Mouse (Mus musculus): Measurements from ENCODE around the gene Rbm10.
A peak's percentile ranks its signal among the peaks of the same experiment; 100 is the strongest.

Gene Rbm10

DNA sequence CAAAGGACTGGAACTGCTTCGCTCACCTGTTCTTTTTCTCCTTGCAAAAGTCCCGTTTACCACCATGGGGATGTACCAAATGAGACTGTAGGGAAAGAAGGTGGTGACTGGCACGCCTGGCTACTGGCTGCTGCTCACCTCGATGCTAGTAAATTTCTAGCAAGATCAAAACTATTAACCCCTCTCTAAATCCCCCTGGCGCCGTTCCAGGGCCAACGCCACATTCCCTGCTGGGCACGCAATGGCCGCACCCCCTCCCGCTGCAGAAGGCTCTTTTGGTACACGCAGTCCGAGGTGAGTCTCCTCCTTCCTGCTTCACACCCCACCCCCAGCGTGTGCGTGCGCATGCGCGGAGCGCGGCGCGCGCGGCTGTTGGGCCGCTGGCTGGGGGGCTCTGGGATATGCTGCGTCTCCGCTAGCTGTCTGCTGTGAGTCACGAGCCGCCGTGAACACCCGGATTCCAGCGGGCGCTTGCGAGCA lies 70.8 kb downstream of the Rbm10 start:
- H3K36me3 ChIP-seq (ENCODE audit: insufficient read depth, low read length), result peaks cover 40% of the 10 kb centered on the region
- no peaks in the 10 kb centered on the region for H3K9me3 ChIP-seq (ENCODE audit: low read length)
- TF ChIP-seq NANOG (IDR thresholded peaks at IDR 0.05; ENCODE audit: borderline replicate concordance, low read length) (no peak), POU5F1 (IDR thresholded peaks at IDR 0.05; ENCODE audit: borderline replicate concordance, low read length) (no peak), CTCF (conservative IDR thresholded peaks at IDR 0.05; ENCODE audit: low read length) (no peak)
- H3K4me1 ChIP-seq (replicated peaks; ENCODE audit: low read depth, low read length), result peaks cover 35% of the 10 kb centered on the region
- peak overlapping the region; percentile 85 for H3K4me3 ChIP-seq (replicated peaks; ENCODE audit: low read length)
- H3K27me3 ChIP-seq (ENCODE audit: insufficient read depth, low read length), result no peaks in the 10 kb centered on the region

DNA sequence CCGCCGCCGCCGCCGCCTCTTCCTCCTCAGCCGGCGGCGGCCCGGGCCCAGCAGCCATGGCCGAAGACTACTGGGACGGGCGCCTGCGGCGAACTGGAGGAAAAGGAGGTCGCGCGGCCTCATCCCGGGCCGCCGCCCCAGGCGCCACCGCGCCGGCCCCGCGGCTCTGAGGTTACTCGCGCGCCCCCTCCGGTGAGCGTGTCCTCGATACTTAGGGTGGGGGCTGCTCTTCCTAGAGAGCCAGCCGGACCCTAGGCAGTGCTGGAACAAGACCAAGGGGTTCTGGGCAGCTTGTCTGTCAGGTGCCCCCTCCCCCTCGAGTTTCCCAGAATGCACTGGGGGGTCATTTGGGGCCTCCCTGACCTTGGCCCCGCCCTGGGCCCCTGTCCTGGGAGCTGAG lies 71.3 kb downstream of the Rbm10 start:
- TF ChIP-seq POU5F1 (IDR thresholded peaks at IDR 0.05; ENCODE audit: borderline replicate concordance, low read length), result no peak
- TF ChIP-seq NANOG (IDR thresholded peaks at IDR 0.05; ENCODE audit: borderline replicate concordance, low read length), result no peak
- TF ChIP-seq CTCF (conservative IDR thresholded peaks at IDR 0.05; ENCODE audit: low read length), result no peak
- Histone ChIP-seq H3K4me1 (replicated peaks; ENCODE audit: low read depth, low read length) (peaks cover 35% of the 10 kb centered on the region), H3K9me3 (ENCODE audit: low read length) (no peaks in the 10 kb centered on the region), H3K4me3 (replicated peaks; ENCODE audit: low read length) (peak overlapping the region; percentile 85), H3K36me3 (ENCODE audit: insufficient read depth, low read length) (peaks cover 40% of the 10 kb centered on the region), H3K27me3 (ENCODE audit: insufficient read depth, low read length) (no peaks in the 10 kb centered on the region)

DNA sequence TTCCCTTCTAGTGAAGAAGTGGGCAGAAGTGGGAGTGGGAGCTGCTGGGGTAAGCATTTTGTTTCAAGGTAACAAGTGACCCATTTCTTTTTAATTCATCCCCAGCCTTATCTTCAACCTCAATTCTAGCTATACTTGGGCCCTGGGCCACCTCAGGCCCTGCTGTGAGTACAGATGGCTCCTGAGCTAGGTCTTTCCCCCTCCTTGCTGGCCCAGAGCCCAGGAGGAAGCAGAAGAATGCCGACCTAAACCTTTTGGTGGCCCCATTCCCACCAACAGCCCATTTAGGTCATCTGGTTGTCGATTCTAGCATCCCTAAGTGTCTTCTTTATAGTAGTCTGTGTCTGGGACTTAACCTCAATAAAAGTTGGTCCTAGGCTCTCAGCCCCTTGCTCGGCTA lies 74.3 kb downstream of the Rbm10 start:
- TF ChIP-seq CTCF (conservative IDR thresholded peaks at IDR 0.05; ENCODE audit: low read length) (no peak), NANOG (IDR thresholded peaks at IDR 0.05; ENCODE audit: borderline replicate concordance, low read length) (no peak), POU5F1 (IDR thresholded peaks at IDR 0.05; ENCODE audit: borderline replicate concordance, low read length) (no peak)
- no peaks in the 10 kb centered on the region for H3K27me3 ChIP-seq (ENCODE audit: insufficient read depth, low read length)
- H3K36me3 ChIP-seq (ENCODE audit: insufficient read depth, low read length), result peaks cover 59% of the 10 kb centered on the region

DNA sequence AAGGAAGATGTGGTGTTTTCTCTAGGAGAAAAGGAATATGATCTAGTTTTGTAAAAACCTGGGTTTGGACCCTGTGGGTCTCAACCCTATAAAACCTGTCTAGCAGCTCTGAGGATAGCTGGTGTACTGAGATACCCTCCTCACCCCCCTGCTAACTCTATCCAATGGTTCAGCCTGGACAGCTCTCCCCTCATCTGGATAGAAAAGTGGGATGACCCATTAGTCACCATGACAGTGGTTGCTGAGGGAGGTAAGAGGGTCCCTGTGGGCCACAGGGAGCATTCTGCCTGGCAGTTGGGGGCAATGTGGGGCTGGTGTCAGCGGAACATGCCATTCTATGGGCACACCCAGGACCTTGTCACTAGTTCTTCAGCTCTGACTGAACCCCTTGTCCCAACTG lies 75.3 kb downstream of the Rbm10 start:
- peaks cover 69% of the 10 kb centered on the region for H3K36me3 ChIP-seq (ENCODE audit: insufficient read depth, low read length)
- no peaks in the 10 kb centered on the region for H3K9me3 ChIP-seq (ENCODE audit: low read length)
- peaks cover 25% of the 10 kb centered on the region for H3K4me1 ChIP-seq (replicated peaks; ENCODE audit: low read depth, low read length)
- TF ChIP-seq CTCF (conservative IDR thresholded peaks at IDR 0.05; ENCODE audit: low read length), result no peak
- no peak for TF ChIP-seq POU5F1 (IDR thresholded peaks at IDR 0.05; ENCODE audit: borderline replicate concordance, low read length)
- TF ChIP-seq NANOG (IDR thresholded peaks at IDR 0.05; ENCODE audit: borderline replicate concordance, low read length), result no peak
- H3K27me3 ChIP-seq (ENCODE audit: insufficient read depth, low read length), result no peaks in the 10 kb centered on the region
- H3K4me3 ChIP-seq (replicated peaks; ENCODE audit: low read length), result no peak overlapping the region

More for the DNA sequence above, 74.3 kb downstream of the Rbm10 start:
- Histone ChIP-seq H3K4me3 (replicated peaks; ENCODE audit: low read length) (no peak overlapping the region), H3K9me3 (ENCODE audit: low read length) (no peaks in the 10 kb centered on the region), H3K4me1 (replicated peaks; ENCODE audit: low read depth, low read length) (peaks cover 32% of the 10 kb centered on the region)

DNA sequence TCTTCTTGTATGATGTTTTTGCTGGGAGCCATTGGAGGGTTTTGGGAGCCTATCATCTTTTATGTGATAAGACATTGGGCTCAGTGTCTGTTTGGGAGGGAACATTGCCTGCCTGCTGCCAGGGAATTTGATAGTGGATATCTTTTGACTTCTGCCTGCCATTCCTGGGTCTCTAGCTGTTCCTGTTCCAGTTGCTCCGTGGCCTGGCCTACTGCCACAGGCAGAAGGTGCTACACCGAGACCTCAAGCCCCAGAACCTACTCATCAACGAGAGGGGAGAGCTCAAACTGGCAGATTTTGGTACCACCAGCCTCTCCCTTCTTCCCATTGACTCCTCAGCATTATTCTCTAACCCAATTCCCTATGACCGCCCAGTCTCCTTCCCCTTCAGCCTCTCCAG lies 78.5 kb downstream of the Rbm10 start:
- no peak for TF ChIP-seq CTCF (conservative IDR thresholded peaks at IDR 0.05; ENCODE audit: low read length)
- no peak for TF ChIP-seq NANOG (IDR thresholded peaks at IDR 0.05; ENCODE audit: borderline replicate concordance, low read length)
- no peak for TF ChIP-seq POU5F1 (IDR thresholded peaks at IDR 0.05; ENCODE audit: borderline replicate concordance, low read length)
- Histone ChIP-seq H3K4me3 (replicated peaks; ENCODE audit: low read length) (no peak overlapping the region), H3K36me3 (ENCODE audit: insufficient read depth, low read length) (peaks cover 93% of the 10 kb centered on the region), H3K4me1 (replicated peaks; ENCODE audit: low read depth, low read length) (peaks cover 8% of the 10 kb centered on the region), H3K27me3 (ENCODE audit: insufficient read depth, low read length) (no peaks in the 10 kb centered on the region), H3K9me3 (ENCODE audit: low read length) (no peaks in the 10 kb centered on the region)

All from E14TG2a.4 (cell line).